15 mouse cellular contexts compared by ENCODE assay signal in the genomic region with DNA sequence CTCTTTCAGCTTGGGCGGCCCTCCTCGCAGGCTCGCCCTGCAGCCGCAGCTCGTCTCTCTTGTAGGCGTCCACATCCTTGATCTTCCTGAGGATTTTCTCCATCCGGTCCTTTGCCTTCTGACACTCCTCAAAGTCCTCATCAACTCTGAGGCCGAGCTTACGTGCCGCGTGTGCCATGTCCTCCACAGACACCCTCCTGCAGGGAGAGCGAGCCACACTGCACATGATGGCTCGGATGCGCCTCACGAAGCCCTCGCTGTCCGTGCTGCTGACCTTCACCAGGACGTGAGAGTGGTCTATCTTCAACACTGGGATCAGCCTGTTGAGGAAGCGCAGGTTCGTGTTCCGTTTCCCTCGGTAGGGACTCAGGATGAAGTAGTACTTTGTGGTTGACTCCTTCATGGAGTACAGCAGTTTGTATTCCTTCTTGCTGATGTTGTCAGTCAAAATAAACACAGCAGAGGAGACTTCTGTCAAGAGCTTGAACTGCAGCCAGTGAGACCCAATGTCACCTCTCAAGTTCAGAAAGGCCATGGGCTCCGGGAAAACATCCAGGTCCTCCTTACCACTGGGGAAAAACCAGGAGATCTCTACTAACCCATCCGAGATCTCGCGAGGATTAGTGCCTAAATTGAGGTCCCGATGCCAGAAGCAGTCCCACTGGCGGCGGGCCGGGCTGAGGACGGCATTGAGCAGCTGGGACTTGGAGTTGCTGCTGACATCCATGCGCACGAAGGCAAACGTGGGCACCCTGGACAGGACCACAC. TPM values are rescaled to one million over a fixed set of nuclear protein-coding genes. Genes with fewer than 3 reads are reported as not detected.
DNase-seq lines count a peak whose midpoint lies in the region; ATAC-seq and TF ChIP-seq lines count a peak whose summit lies in the region.
"Had no signal": no experiment of that assay in that cellular context is flagged by ENCODE, and none has a peak within 500 bp of the region (broad histone marks: within the 10 kb centered on the region; RNA-seq: fewer than 3 reads in every experiment).

No protein-coding gene starts in this region.

- H3K27ac ChIP-seq in heart, embryonic 12.5 days (ENCODE audit: poor library complexity, severe bottlenecking) = no peak overlapping the region
- H3K27ac ChIP-seq in stomach, postnatal 0 days (replicated peaks) = no peak overlapping the region
- H3K27ac ChIP-seq: forebrain, embryonic 12.5 days; heart, embryonic 13.5 days; hindbrain, embryonic 14.5 days; macrophage; midbrain, embryonic 15.5 days had no signal

- TF ChIP-seq CTCF in stomach, postnatal 0 days (IDR thresholded peaks at IDR 0.05; ENCODE audit: low read depth) = no peak

- WGBS in heart, embryonic 12.5 days = 90% methylated on average over 34 of the region's 34 CpGs
- WGBS in stomach, postnatal 0 days = 91% methylated on average over 34 of the region's 34 CpGs

- peak; percentile 95 for DNase-seq in heart, adult 11 months
- DNase-seq in urinary bladder, adult 2 months (ENCODE audit: low spot score) = peak; percentile 16
- no peak for DNase-seq in urinary bladder, postnatal 4 days (ENCODE audit: low spot score in 2 of 2)
- DNase-seq in heart, postnatal 4 days = peak; percentile 26
- peak; percentile 7 for DNase-seq in stomach, postnatal 0 days (ENCODE audit: low spot score)
- no peak for DNase-seq in layer of hippocampus, adult 11-12 months (ENCODE audit: low spot score)
- DNase-seq in left cerebral cortex, postnatal 25 days (ENCODE audit: low spot score in 2 of 2) = no peak
- DNase-seq: kidney, adult 11 months; liver had no signal

- TF ChIP-seq EP300 in stomach, postnatal 0 days (optimal IDR thresholded peaks at IDR 0.05) = no peak

- no peak for ATAC-seq in heart, embryonic 12.5 days (ENCODE audit: insufficient number of reproducible peaks, low FRiP score)
- no peak for ATAC-seq in stomach, postnatal 0 days (ENCODE audit: low FRiP score, low TSS enrichment)
- ATAC-seq: midbrain, embryonic 15.5 days had no signal

- no peaks in the 10 kb centered on the region for H3K9me3 ChIP-seq in heart, embryonic 12.5 days (replicated peaks)
- H3K9me3 ChIP-seq in stomach, postnatal 0 days (ENCODE audit: control insufficient read depth, low read length) = no peaks in the 10 kb centered on the region
- H3K9me3 ChIP-seq: forebrain, embryonic 12.5 days; heart, embryonic 13.5 days; midbrain, embryonic 15.5 days had no signal

- H3K4me1 ChIP-seq in heart, embryonic 12.5 days (replicated peaks) = 0 out of 2 replicates have a peak, but pooled peaks cover 2% of the 10 kb centered on the region
- H3K4me1 ChIP-seq in stomach, postnatal 0 days (replicated peaks; ENCODE audit: control insufficient read depth, insufficient read depth) = no peaks in the 10 kb centered on the region
- H3K4me1 ChIP-seq: forebrain, embryonic 12.5 days; heart, embryonic 13.5 days; midbrain, embryonic 15.5 days had no signal

- no peak overlapping the region for H3K9ac ChIP-seq in heart, embryonic 12.5 days
- no peak overlapping the region for H3K9ac ChIP-seq in stomach, postnatal 0 days (ENCODE audit: low read length)
- H3K9ac ChIP-seq: forebrain, embryonic 12.5 days; heart, embryonic 13.5 days; hindbrain, embryonic 14.5 days; midbrain, embryonic 15.5 days had no signal

- no peaks in the 10 kb centered on the region for H3K27me3 ChIP-seq in heart, embryonic 12.5 days (replicated peaks)
- no peaks in the 10 kb centered on the region for H3K27me3 ChIP-seq in stomach, postnatal 0 days (ENCODE audit: control insufficient read depth, insufficient read depth, low read length)
- H3K27me3 ChIP-seq: forebrain, embryonic 12.5 days; heart, embryonic 13.5 days; midbrain, embryonic 15.5 days had no signal

- peaks cover 57% of the 10 kb centered on the region for H3K36me3 ChIP-seq in heart, embryonic 12.5 days
- H3K36me3 ChIP-seq in stomach, postnatal 0 days (ENCODE audit: control insufficient read depth, insufficient read depth, low read length) = peaks cover 19% of the 10 kb centered on the region

- intact Hi-C loops in left cerebral cortex, postnatal 25 days (cut with DNase I) = no loop called here

- no peak overlapping the region for H3K4me3 ChIP-seq in heart, embryonic 12.5 days
- no peak overlapping the region for H3K4me3 ChIP-seq in stomach, postnatal 0 days (ENCODE audit: low read depth, low read length)
- H3K4me3 ChIP-seq: forebrain, embryonic 12.5 days; heart, embryonic 13.5 days; midbrain, embryonic 15.5 days had no signal

- H3K4me2 ChIP-seq in heart, embryonic 12.5 days = no peak overlapping the region
- no peak overlapping the region for H3K4me2 ChIP-seq in stomach, postnatal 0 days (replicated peaks; ENCODE audit: low read depth)
- H3K4me2 ChIP-seq: forebrain, embryonic 12.5 days; heart, embryonic 13.5 days; hindbrain, embryonic 14.5 days; midbrain, embryonic 15.5 days had no signal

RNA-seq across cellular contexts. Expression of a gene that starts 1.6 kb away (rescaled TPM):
- 167 and 171 TPM in 2 replicates for polyA plus RNA-seq in heart, embryonic 12.5 days (2016; fragmentation: Nextera tagmentation; extraction: Ambion mirVana)
- polyA plus RNA-seq in urinary bladder, adult 2 months (2012; rRNA removed) = 81.2 and 82.7 TPM in 2 replicates
- 100 to 1,000 TPM; 112 to 114 TPM for total RNA-seq in heart, postnatal 4 days (2021)
- polyA plus RNA-seq in stomach, postnatal 0 days (2015; fragmentation: Nextera tagmentation; extraction: Ambion mirVana) = 219 and 225 TPM in 2 replicates
- total RNA-seq in left cerebral cortex, postnatal 25 days (2021) = 10 to 100 TPM; 69.2 to 76.5 TPM

RNA-seq across cellular contexts. Expression of a gene that starts 45.1 kb away (rescaled TPM):
- 32.2 and 33.8 TPM in 2 replicates for polyA plus RNA-seq in heart, embryonic 12.5 days (2016; fragmentation: Nextera tagmentation; extraction: Ambion mirVana)
- polyA plus RNA-seq in urinary bladder, adult 2 months (2012; rRNA removed) = 20.2 and 21.0 TPM in 2 replicates
- total RNA-seq in heart, postnatal 4 days (2021) = 10 to 100 TPM; 60.5 TPM
- 14.1 and 15.4 TPM in 2 replicates for polyA plus RNA-seq in stomach, postnatal 0 days (2015; fragmentation: Nextera tagmentation; extraction: Ambion mirVana)
- 10 to 100 TPM; 60.6 to 67.4 TPM for total RNA-seq in left cerebral cortex, postnatal 25 days (2021)

Comparison
In these comparisons a context has a peak if more than half of its experiments do, and no peak if none do; other contexts are left out.
1. DNase-seq: peak in heart, adult 11 months (single experiment), urinary bladder, adult 2 months (single experiment), heart, postnatal 4 days (single experiment) and stomach, postnatal 0 days (single experiment); none in urinary bladder, postnatal 4 days (0 of 2), layer of hippocampus, adult 11-12 months (single experiment) and left cerebral cortex, postnatal 25 days (0 of 2).